Mouse (Mus musculus): Measurements from ENCODE around the gene Cfap206. TPM values are rescaled to one million over a fixed set of nuclear protein-coding genes. Genes with fewer than 3 reads are reported as not detected.
A peak's percentile ranks its signal among the peaks of the same experiment; 100 is the strongest.
"Not testable (repeated sequence)": the region's sequence is repeated elsewhere in the genome, so short reads cannot be mapped to it uniquely, and the experiment has no call there.

The Cfap206 gene
- not detected in 2 replicates for polyA plus RNA-seq (2016; fragmentation: Nextera tagmentation; extraction: Ambion mirVana)

- WGBS (ENCODE audit: insufficient replicate concordance) = under 1% methylated on average over 38 of the region's 38 CpGs
Measured at GRCm38 (mm10) chr4:34729851-34730341, at the start of gene Cfap206. Cfap206 (minus strand) TSS chr4:34730206.

GRCm38 (mm10) chr4:34777677-34778527 is 47.9 kb upstream of the Cfap206 start, which contains the start of gene Smim8:
Smim8 (minus strand) TSS chr4:34778423.
- Histone ChIP-seq H3K36me3 (no peaks in the 10 kb centered on the region), H3K9ac (peak within 1 kb of the TSS; percentile 77), H3K27me3 (replicated peaks) (no peaks in the 10 kb centered on the region), H3K4me2 (peak within 1 kb of the TSS; percentile 70), H3K4me1 (peaks cover 15% of the 10 kb centered on the region), H3K4me3 (peak within 1 kb of the TSS; percentile 81), H3K9me3 (replicated peaks) (no peaks in the 10 kb centered on the region), H3K27ac (peak within 1 kb of the TSS; percentile 80)
- WGBS (ENCODE audit: insufficient replicate concordance) = 6% methylated on average over 40 of the region's 40 CpGs
- ATAC-seq = peak; percentile 92

More at GRCm38 (mm10) chr4:34729851-34730341, at the start of gene Cfap206:
- H3K9me3 ChIP-seq (replicated peaks) = no peaks in the 10 kb centered on the region
- H3K4me2 ChIP-seq = peak within 1 kb of the TSS; percentile 87
- H3K27me3 ChIP-seq (replicated peaks) = peaks cover 16% of the 10 kb centered on the region
- 0 out of 2 replicates have a peak within 1 kb of the TSS, but pooled peaks have one; percentile 48 for H3K9ac ChIP-seq
- H3K4me3 ChIP-seq = peak within 1 kb of the TSS; percentile 57
- no peak within 1 kb of the TSS for H3K27ac ChIP-seq
- H3K36me3 ChIP-seq = no peaks in the 10 kb centered on the region
- H3K4me1 ChIP-seq = peaks cover 10% of the 10 kb centered on the region
- peak; percentile 89 for ATAC-seq

- 36% methylated on average over 8 of the region's 8 CpGs for WGBS (ENCODE audit: insufficient replicate concordance)
- Histone ChIP-seq H3K36me3 (peaks cover 22% of the 10 kb centered on the region), H3K4me2 (no peak overlapping the region), H3K9me3 (replicated peaks) (no peaks in the 10 kb centered on the region), H3K4me1 (peaks cover 12% of the 10 kb centered on the region), H3K4me3 (no peak overlapping the region), H3K9ac (no peak overlapping the region), H3K27me3 (replicated peaks) (no peaks in the 10 kb centered on the region), H3K27ac (no peak overlapping the region)
- no peak for ATAC-seq
Measured at GRCm38 (mm10) chr4:34771652-34772371, 41.8 kb upstream of the Cfap206 start.

- WGBS (ENCODE audit: insufficient replicate concordance) = 42% methylated on average over 1 of the region's 1 CpGs
- Histone ChIP-seq H3K9me3 (replicated peaks) (no peaks in the 10 kb centered on the region), H3K27me3 (replicated peaks) (no peaks in the 10 kb centered on the region), H3K4me1 (no peaks in the 10 kb centered on the region), H3K4me2 (no peak within 1 kb of the TSS), H3K9ac (no peak within 1 kb of the TSS), H3K36me3 (no peaks in the 10 kb centered on the region), H3K27ac (no peak within 1 kb of the TSS), H3K4me3 (no peak within 1 kb of the TSS)
- ATAC-seq = no peak
Measured at GRCm38 (mm10) chr4:34756163-34756562, 26.2 kb upstream of the Cfap206 start, which contains the start of gene Gm136. Gm136 (minus strand) TSS chr4:34756263.

- no peak overlapping the region for H3K9ac ChIP-seq
- no peak overlapping the region for H3K27ac ChIP-seq
- H3K4me3 ChIP-seq = no peak overlapping the region
- no peak for ATAC-seq
- no peaks in the 10 kb centered on the region for H3K27me3 ChIP-seq (replicated peaks)
- WGBS (ENCODE audit: insufficient replicate concordance) = 36% methylated on average over 6 of the region's 6 CpGs
- no peaks in the 10 kb centered on the region for H3K9me3 ChIP-seq (replicated peaks)
- H3K4me2 ChIP-seq = no peak overlapping the region
- no peaks in the 10 kb centered on the region for H3K36me3 ChIP-seq
- no peaks in the 10 kb centered on the region for H3K4me1 ChIP-seq
Measured at GRCm38 (mm10) chr4:34749236-34749635, 19.2 kb upstream of the Cfap206 start.

- H3K27ac ChIP-seq = no peak overlapping the region
- H3K4me2 ChIP-seq = no peak overlapping the region
- peaks cover 9% of the 10 kb centered on the region for H3K4me1 ChIP-seq
- 57% methylated on average over 3 of the region's 3 CpGs for WGBS (ENCODE audit: insufficient replicate concordance)
- H3K27me3 ChIP-seq (replicated peaks) = peaks cover 8% of the 10 kb centered on the region
- H3K36me3 ChIP-seq = no peaks in the 10 kb centered on the region
- H3K4me3 ChIP-seq = no peak overlapping the region
- no peak for ATAC-seq
- H3K9me3 ChIP-seq (replicated peaks) = no peaks in the 10 kb centered on the region
- H3K9ac ChIP-seq = no peak overlapping the region
Measured at GRCm38 (mm10) chr4:34734461-34734860, 4.5 kb upstream of the Cfap206 start.

GRCm38 (mm10) chr4:34733415-34733814 is 3.4 kb upstream of the Cfap206 start:
- not testable (repeated sequence) for H3K9me3 ChIP-seq (replicated peaks); H3K4me3 ChIP-seq; H3K4me1 ChIP-seq; H3K27ac ChIP-seq; ATAC-seq; H3K9ac ChIP-seq; H3K27me3 ChIP-seq (replicated peaks); H3K36me3 ChIP-seq; H3K4me2 ChIP-seq
- WGBS (ENCODE audit: insufficient replicate concordance) = 12% methylated on average over 2 of the region's 2 CpGs

- H3K27ac ChIP-seq; H3K4me1 ChIP-seq; H3K4me2 ChIP-seq; ATAC-seq; H3K4me3 ChIP-seq; H3K9me3 ChIP-seq (replicated peaks); H3K36me3 ChIP-seq; H3K9ac ChIP-seq: not testable (repeated sequence)
- peaks cover 16% of the 10 kb centered on the region for H3K27me3 ChIP-seq (replicated peaks)
- 63% methylated on average over 3 of the region's 3 CpGs for WGBS (ENCODE audit: insufficient replicate concordance)
Measured at GRCm38 (mm10) chr4:34725710-34726109, 4.3 kb downstream of the Cfap206 start.

- H3K4me3 ChIP-seq = no peak overlapping the region
- H3K27me3 ChIP-seq (replicated peaks) = peaks cover 8% of the 10 kb centered on the region; the same call in 1 of the 2 replicates
- H3K4me1 ChIP-seq = no peaks in the 10 kb centered on the region
- H3K9me3 ChIP-seq (replicated peaks) = peaks cover 10% of the 10 kb centered on the region
- no peak overlapping the region for H3K27ac ChIP-seq
- H3K9ac ChIP-seq = no peak overlapping the region
- no peak for ATAC-seq
- WGBS (ENCODE audit: insufficient replicate concordance) = 57% methylated on average over 4 of the region's 4 CpGs
- no peak overlapping the region for H3K4me2 ChIP-seq
- H3K36me3 ChIP-seq = no peaks in the 10 kb centered on the region
Measured at GRCm38 (mm10) chr4:34724306-34724705, 5.7 kb downstream of the Cfap206 start.

- Histone ChIP-seq H3K27me3 (replicated peaks) (peaks cover 7% of the 10 kb centered on the region; the same call in 1 of the 2 replicates), H3K4me2 (no peak overlapping the region), H3K9me3 (replicated peaks) (peaks cover 13% of the 10 kb centered on the region), H3K27ac (no peak overlapping the region), H3K4me1 (no peaks in the 10 kb centered on the region), H3K36me3 (no peaks in the 10 kb centered on the region), H3K9ac (no peak overlapping the region), H3K4me3 (no peak overlapping the region)
- 57% methylated on average over 4 of the region's 4 CpGs for WGBS (ENCODE audit: insufficient replicate concordance)
- ATAC-seq = no peak
Measured at GRCm38 (mm10) chr4:34723186-34723585, 6.8 kb downstream of the Cfap206 start.

- no peak overlapping the region for H3K4me2 ChIP-seq
- no peaks in the 10 kb centered on the region for H3K4me1 ChIP-seq
- no peak overlapping the region for H3K9ac ChIP-seq
- H3K27me3 ChIP-seq (replicated peaks) = no peaks in the 10 kb centered on the region
- ATAC-seq = no peak
- peaks cover 13% of the 10 kb centered on the region for H3K9me3 ChIP-seq (replicated peaks)
- H3K4me3 ChIP-seq = no peak overlapping the region
- 73% methylated on average over 7 of the region's 7 CpGs for WGBS (ENCODE audit: insufficient replicate concordance)
- no peaks in the 10 kb centered on the region for H3K36me3 ChIP-seq
- no peak overlapping the region for H3K27ac ChIP-seq
Measured at GRCm38 (mm10) chr4:34720127-34720895, 9.7 kb downstream of the Cfap206 start.

All from liver, embryonic 12.5 days (tissue).